Mouse (Mus musculus) yolk sac, embryonic 10.5 days (tissue): ENCODE results near the gene Zc3h7b.
"Not testable (repeated sequence)": the region's sequence is repeated elsewhere in the genome, so short reads cannot be mapped to it uniquely, and the experiment has no call there.

ENCODE experiments used
- DNase-seq: peaks from one replicate; pipeline ENCODE4 v3.0.0-alpha.2; 2017; ENCODE audit warnings: low spot score

Gene Zc3h7b

GRCm38 (mm10) chr15:81739924-81740323 lies 4.9 kb upstream of the Zc3h7b start:
- no peak for DNase-seq

DNA sequence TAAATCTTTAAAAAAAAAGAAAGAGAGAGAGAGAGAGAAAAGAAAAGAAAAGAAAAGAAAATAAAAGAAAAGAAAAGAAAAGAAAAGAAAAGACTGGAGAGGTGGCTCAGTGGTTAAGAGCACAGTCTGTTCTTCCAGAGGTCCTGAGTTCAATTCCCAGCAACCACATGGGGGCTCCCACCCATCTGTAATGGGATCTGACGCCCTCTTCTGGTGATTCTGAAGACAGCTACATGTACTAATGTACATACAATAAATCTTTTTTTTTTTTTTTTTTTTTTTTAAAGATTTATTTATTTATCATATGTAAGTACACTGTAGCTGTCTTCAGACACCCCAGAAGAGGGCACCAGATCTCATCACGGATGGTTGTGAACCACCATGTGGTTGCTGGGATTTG lies 2.5 kb upstream of the Zc3h7b start:
- not testable (repeated sequence) for DNase-seq

DNA sequence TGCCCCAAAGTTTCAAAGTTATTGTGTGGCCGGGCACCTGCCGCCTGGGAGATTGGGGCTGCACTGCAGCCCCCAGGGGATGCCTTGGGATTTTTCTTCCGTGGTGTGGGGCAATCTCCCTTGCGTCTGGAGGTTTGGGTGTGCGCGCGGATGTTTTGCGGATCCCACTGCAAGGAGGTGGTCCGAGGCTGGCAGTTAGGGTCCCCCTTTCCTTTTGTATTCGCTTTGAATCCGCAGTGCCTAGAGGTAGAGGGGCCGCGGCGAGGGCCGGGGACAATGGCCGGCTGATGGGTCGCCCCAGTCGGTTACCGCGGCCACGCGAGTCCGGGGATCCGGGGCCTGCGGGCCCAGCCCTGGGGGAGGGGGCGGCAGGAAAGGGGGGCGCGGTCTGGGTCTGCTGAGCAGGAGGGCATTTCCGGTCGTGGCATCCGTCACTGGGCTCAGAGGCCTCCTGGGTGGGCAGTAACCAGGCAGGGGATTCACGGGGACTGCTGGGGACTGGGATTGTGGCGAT lies 801 bp downstream of the Zc3h7b start:
- peak; percentile 63 for DNase-seq

- DNase-seq: peak; percentile 36
Observed at GRCm38 (mm10) chr15:81749742-81750141, 4.9 kb downstream of the Zc3h7b start.

DNA sequence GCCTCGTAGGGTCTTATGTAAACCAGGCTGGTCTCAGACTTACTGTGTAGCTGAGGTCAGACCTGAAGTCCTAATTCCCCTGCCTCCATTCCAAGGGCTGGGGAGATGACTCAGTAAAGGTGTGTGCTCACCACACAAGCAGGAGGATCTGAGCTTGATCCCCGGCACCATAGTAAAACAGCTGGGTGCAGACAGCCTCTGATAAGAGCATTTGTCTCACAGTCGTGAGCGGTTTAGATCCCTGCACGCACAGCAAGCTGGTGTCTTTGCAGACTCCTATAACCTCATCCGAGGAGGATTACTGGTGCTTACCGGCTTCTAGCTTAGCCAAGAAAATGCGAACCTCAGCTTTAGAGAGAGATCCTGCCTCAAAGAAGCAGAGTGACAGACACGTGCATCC lies 8.8 kb downstream of the Zc3h7b start:
- no peak for DNase-seq

DNA sequence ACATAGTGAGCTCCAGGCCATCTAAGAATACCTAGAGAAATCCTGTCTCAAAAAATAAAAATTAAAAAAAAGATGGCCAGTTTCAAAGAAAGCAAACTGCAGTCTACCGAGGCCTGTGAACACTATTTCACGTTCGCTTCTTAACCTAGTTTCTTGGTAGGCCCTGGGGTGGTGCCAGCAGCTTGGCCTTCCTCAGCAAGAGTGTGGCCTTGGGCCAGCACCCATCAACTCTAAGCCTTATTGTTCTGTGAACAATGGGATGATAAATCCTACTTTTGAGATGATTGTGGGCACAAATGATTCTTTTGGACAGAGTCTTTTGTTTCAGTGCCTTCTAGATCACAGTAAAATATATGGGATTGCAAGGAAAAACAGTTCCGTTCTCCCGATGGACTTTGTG lies 13.8 kb downstream of the Zc3h7b start:
- DNase-seq: no peak

DNA sequence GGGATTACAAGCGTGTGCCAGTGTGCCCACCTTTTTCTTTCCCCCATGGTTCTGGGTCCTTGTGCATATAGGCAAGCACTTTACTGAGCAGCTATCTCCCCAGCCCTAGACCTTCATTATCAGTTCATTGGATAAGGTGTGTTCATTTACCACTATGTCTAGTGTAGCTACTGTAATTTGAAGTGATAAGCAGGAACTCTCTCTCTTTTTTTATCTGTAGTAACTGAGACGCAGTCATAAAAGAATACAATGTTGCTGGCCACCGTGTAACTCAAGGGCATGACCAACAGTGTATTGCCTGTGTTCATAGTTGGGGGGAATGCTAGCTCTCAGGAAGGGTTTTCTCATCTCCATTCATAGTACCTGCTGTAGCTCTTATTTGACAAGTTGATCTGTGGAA lies 14.7 kb downstream of the Zc3h7b start:
- no peak for DNase-seq

- DNase-seq: peak; percentile 20
Observed at GRCm38 (mm10) chr15:81760361-81761079, 15.7 kb downstream of the Zc3h7b start.

DNA sequence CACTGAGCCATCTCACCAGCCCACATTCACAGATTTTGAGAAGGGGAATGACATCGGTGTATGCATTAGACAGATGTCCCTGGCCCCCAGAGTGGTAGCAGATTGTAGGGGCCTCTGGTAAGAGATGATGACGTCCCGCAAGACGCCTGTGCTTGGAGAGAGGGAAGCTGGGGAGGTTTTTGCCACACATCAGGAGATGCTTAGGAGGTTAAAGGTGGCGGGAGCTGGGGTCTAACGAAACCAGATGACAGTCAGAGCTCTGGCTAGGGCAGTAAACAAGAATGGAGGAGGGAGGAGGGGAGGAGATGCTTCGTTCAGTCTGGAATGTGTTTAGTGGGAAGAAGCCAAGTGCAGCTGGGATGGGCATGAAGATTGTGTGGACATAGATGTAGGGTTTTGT lies 16.5 kb downstream of the Zc3h7b start:
- DNase-seq: no peak

- DNase-seq: no peak
Observed at GRCm38 (mm10) chr15:81761959-81762358, 17.1 kb downstream of the Zc3h7b start.

DNA sequence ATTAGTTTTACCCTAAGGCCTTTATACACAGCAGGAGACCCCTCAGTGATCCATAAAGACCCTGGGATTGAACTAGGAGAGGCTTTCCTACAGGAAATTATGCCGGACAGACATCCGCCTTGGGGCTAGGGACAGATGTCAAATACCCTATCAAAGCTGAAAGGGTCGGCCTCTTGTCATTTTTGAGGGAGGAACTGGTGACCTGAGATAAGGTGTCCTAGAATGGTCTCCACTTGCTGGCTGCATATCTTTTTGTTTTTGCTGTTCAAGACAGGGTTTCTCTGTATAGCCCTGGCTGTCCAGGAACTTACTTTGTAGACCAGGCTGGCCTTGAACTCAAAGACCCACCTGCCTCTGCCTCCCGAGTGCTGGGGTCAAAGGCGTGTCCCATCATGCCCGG lies 19.7 kb downstream of the Zc3h7b start:
- no peak for DNase-seq

- DNase-seq: no peak
Observed at GRCm38 (mm10) chr15:81765651-81766050, 20.8 kb downstream of the Zc3h7b start.

DNA sequence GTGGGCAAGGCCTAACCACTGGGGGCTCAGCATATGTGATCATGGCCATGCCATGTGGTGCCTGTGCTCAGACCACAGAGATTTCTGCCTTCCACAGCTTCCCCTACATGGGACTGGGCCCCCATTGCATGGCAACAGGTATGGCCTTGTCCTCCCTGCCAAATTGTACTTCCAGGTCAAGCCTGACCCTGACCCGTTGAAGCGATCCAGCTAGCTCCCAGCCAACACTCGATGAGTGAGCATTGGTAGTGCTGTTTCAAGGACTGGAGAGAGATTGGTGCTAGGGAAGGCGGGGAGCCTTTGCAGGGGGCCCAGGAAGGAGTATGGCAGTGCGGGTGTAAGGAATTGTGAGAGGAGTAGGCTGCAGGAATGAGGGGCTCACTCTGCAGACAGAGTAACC lies 21.6 kb downstream of the Zc3h7b start:
- DNase-seq: no peak

- DNase-seq: peak; percentile 44
Observed at GRCm38 (mm10) chr15:81769037-81769436, 24.2 kb downstream of the Zc3h7b start.

DNA sequence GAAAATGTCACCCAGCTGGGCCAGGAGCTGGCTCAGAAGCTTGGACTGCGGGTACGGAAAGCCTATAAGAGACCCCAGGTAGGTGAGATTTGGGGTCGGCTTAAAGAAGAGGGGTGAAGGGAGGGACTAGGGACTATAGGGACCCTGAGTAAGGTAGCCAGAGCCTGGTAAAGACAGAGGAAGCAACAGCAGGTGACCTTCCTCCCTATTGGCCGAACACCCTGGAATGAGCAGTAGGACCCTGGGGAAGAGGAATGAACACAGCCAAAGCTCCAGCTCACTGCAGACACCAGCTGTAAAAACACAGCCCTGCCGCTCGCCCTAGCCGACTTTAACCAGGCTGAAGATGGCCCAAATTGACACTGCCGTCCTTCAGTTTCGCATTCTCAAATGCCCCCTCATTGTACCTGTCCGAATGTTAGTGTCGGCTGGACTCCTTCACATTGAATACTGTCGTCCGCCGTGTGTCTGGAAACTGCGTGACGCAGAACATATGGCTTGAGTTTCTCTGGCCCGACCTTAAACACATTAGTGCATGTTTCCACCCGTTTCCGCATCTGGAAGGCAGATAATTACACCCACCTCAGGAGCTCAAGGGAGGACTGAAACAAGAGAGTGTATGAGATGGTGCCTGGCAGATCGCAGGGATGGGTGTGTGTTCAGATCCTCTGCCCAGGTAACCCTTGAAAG lies 27.7 kb downstream of the Zc3h7b start:
- no peak for DNase-seq

GRCm38 (mm10) chr15:81774505-81775171 lies 29.8 kb downstream of the Zc3h7b start:
- DNase-seq: no peak

GRCm38 (mm10) chr15:81776631-81777422 lies 32.0 kb downstream of the Zc3h7b start:
- DNase-seq: peak; percentile 47

GRCm38 (mm10) chr15:81781816-81782215 lies 37.0 kb downstream of the Zc3h7b start:
- no peak for DNase-seq

DNA sequence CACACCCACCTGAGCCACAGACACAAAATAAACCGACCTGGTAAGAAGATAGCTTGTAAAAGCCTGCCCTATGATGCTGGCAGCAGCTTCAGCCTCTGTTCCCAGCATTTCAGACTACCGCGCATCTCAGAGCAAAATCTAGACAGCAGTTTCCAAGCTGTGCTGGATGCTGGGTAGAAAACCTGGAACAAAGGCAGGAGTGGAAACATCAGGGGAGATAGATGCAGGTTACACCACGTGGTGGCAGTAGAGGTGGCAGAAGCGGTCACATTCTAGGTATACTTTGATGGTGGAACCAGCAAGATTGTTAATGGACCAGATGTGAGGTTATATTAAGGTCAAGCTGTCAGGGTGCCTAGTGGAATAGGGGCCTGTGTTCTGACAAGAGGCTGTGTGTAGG lies 39.9 kb downstream of the Zc3h7b start:
- DNase-seq: no peak

DNA sequence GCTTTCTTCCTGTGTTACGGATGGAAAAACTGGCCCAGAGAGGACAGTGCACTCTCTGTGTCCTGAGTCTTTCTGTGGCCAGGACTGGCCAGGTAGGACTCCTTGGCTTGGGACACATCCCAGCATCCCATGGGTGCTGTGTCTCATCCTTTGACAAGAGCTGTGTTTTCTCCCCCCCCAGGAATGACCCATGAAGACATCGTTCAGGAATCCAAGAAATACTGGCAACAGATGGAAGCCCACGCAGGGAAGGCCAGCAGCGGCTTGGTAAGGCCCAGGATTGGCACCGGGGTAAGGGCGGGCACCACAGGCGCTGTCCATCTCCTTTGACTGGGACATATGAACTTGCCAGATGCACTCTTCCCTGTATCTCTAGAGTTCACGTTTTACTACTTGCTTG lies 40.8 kb downstream of the Zc3h7b start:
- DNase-seq: no peak

DNA sequence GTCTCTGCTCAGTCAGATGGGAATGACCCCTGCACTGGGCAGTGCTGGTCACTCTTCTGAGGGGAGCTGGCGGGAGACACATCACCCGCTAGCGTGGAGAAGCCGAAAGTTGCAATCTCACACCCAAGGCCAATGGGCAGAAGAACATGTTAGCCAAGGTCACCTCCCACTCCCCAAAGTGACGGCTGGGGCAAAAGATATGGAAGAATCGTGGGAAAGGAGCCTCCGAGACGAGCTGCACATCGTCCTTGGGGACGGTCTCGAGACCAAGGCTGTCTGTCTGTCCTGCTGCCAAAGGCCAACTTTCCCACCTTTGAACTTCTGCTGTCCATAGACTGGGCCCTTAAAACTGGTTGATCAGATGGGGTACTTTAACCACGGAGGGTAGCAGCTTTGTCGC lies 42.7 kb downstream of the Zc3h7b start:
- DNase-seq: no peak

DNA sequence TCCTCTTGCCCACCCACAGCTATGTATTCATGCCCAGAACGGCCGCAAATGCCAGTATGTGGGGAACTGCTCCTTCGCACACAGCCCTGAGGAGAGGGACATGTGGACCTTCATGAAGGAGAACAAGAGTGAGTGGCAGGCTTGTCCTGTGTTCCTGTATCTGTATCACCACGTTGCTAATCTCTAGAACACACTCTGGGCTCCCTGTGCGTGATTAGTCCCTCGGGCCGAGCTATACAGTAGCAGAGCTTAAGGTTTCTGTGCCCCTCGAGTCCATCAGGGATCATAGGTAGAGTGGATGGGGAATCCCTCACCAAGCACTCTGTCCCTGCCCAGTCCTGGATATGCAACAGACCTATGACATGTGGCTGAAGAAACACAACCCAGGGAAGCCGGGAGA lies 47.6 kb downstream of the Zc3h7b start:
- DNase-seq: no peak
